Mouse (Mus musculus): ENCODE results near the gene Map6.

DNA sequence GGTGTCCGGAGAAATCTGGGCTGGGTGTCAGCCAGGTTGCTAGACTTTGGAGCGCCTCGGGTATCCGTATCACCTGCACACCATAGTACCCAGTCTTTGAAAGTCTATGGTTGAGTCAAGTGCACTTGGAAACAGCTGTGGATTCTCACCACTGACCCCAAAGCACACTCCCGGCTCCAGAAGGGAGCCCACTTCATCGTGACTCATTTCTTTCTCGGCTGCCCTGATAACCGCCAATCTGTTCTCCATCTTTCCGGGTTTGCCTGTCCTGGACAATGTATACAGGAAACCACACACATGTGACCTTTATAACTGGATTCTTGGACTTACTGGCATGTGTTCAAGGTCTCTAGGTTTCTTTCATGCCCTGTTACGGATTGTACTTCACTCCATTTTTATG is 40.6 kb upstream of the Map6 start:
- no peak for TF ChIP-seq CTCF (IDR thresholded peaks at IDR 0.05; ENCODE audit: borderline replicate concordance, insufficient read depth, low read length)
- no peak for TF ChIP-seq POLR2A (IDR thresholded peaks at IDR 0.05; ENCODE audit: low read depth, low read length)

All from embryonic fibroblast, embryonic 13.5 days (primary cell).